Mouse (Mus musculus): Measurements from ENCODE around the gene Katnal1. TPM values are rescaled to one million over a fixed set of nuclear protein-coding genes. Genes with fewer than 3 reads are reported as not detected.

The Katnal1 gene
- total RNA-seq (2021) = 10 to 100 TPM; 60.6 to 66.6 TPM

DNA sequence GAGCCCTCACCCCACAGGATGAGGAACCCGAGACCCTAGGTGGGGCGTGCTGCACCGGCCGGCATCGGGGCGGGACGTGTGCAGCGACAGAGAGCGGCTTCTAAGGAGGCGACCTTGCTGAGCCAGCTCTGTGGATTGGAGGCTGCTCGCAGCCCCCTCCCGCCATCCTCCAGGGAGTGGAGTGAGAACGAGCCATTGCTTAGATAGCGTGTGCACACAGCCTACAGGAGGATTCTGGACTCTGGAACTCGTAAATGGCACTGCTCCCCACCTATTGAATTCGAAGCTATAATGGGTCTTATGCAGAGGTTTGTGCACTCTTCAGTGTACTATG, at the start of gene Katnal1:
Gene Katnal1, minus strand, starts transcription at position 205 of the 334 bp plus-strand sequence.
- no peak for DNase-seq

DNA sequence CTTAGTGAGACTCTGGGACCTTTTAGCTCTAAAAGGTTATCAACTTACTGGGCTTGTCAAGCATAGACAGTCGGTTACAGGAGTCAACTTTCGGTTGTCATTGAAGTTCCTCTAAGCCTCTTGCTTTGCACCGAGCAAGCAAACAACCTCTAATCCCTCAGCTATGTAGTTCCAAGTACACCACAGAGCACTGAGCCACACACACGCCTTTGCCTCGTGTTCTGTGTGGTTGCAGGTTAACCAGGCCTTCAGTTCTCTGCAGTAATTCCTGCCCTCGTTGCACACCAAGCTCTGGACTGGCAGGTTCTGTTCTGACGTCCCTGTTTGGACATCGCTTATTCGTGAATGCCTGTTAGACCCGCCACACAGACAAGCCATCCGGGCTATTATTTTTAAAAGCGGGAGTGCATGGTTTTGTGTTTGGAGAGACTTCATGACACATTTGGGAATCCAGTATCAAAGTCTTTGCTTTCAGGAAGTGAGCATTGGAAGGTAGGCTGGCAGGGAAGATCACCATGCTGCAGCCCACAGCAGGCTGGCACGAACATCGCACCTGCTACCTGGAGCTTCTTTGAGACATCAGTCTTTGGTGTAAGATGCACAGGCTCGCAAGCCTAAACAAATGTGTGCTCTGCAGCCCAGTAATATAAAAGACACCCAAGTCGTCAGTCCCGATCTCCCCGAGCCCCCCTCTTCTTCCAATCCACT, 49.5 kb upstream of the Katnal1 start:
- no peak for DNase-seq

DNA sequence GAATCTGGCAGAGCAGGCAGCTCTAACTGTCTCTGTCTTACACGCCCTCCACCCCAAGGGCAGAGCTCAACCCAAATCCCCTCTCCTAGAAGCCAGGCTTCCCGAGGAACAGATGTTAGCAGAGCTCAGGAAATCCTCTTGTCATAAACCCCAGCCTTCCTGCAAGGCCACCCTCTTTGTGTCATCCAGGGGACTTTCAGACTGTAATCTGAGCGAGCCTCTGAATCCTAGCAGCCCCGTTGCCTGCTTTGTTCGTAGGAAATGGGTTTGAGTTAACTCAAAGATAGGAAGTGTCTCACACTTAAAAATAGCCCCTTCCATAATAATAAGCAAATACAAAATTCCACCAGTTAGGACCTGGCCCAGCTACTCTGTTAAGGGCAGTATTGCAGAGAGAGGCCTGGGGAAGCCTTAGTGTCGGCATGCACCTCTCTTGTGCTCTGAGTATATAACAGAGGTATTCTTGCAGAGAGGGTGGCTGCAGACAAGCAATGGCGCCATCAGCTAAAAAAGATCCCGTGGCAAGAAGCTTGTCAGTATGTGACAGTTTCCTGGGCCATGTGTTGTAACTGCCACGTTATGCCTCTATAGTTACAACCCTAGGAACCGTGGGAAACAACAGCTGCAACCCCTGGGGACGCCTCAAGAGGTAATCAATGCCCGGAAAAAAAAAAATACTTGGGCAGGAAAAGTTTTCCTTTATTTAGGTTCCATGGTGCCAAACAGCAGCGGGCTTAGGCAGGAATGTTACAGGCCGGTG, 48.8 kb upstream of the Katnal1 start:
- DNase-seq = no peak

DNA sequence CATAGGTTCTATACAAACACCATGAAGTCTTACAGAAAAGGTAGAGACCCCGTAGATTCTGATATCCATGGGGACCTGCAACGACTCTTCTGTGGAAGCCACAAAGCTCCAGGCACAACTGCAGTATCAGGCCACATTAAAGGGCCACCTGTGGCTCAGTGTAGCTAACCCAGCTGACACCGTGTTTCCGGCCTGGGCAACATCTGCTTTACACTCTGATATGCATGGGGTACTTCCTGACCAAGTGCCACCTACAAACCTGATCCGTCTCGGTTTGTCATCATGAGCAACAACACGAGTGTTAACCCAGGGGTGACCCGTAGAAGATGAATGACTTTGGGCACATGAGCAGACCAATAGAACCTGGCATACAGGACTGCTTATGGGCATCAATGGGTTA, 47.8 kb upstream of the Katnal1 start:
- no peak for DNase-seq

DNA sequence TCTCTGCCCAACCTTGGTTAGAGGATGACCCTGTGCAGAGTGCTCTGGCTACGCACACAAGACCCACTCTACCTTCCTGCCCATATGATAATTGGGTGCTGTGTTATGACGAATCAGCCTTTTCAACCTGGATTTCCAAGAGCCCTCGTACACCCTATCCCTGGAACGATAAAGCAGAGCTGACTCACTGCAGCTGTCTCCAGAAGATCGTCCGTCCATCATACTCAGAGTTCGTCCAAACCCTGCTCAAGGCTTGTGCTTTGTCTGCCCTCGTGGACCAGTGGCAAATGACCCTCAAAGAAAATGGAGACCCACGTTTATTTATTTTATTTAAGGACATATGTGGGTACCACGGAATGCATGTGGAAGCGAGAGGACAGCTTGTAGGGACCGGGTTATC, 45.9 kb upstream of the Katnal1 start:
- no peak for DNase-seq

DNA sequence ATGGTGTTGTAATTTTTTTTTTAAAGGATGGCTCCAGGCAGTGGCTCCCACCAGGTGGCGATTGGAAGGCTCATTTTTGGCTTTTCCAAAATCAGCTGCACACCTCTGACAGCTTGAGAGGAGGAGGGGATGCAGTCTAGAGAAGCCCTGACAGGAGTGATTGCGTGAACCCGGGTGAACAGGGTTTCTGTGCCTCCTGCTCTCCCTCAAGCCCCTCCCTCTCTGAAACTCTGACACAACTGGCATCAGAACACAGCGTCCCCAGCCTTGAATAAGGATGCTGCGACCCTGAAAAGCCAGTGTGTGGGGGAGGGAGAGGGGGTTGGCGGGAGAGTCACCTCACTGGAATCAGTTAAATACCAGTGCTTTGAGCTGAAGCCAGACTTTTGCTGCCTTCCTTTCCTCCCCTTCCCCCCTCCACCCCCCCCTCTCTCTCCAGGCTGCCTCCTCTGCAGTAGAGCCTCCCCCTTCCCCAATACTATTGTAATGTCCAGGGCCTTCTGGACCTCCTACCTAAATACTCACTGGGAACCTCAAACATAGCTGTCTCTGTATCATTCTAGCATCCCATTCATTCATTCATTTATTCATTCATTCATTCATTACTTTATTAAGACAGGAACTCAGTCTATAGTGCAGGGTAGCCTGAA, 44.0 kb upstream of the Katnal1 start:
- DNase-seq = peak in 1 of 2 experiments; percentile 22

DNA sequence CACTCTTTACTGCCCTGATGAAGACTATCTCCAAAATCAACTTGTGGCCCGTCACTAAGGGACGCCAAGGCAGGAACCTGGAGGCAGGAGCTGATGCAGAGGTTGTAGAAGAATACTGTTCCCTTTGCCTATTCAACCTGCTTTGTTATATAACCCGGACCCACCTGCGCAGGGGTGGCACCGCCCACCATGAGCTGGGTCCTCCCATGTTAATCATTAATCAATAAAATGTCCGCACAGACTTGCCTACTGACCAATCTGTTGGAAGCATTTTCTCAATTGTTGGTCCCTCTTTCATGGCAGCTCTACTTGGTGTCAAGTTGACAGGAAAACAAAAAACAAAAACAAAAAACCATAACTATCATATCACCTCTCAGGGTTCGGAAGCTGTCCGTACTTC, 43.0 kb upstream of the Katnal1 start:
- DNase-seq = no peak

DNA sequence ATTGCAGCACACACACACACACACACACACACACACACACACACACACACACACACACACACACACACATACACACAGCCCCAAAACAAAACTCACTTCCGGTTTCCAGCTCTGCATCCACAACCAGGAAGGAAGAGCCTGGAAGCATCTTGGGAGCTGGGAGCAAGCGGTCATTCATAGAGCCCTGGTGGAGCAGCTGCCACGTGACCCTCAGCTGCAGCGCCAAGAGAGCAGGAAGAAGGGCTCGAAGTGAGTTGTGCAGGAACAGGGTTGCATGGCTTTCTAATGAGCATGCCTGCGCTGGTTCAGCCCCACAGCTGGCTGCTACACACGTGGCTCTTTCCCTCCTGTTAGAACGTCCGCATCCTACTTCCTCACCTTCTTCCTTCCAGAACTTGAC, 40.5 kb upstream of the Katnal1 start:
- no peak for DNase-seq

DNA sequence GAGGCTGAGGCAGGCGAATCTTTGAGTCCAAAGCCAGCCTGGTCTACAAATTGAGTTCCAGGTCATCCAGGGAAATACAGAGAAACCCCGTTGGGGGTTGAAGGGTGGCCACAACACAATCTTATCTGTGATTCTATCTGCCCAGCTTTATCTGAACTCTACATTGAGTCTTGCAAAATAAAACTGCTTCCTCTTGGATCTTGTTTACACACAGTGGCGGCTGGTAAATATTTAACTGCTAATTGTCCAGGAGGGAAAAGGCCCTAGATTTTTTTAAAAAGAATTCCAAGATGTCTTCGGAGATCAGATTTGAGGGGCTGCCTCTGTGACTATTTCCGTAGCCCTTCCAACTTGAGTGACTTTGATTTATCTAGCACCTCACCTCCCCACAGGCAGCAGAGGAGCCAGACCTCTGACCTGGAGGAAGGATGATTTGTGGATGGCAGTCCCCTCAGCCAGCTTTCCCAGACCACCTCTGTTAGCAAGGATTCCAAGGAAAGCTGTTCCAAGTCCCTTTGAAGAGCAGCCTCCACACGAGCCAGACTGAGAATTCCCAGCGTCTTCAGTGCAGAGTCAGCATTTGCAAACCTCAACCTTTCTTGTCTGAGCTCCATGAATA, 39.9 kb upstream of the Katnal1 start:
- no peak for DNase-seq

DNA sequence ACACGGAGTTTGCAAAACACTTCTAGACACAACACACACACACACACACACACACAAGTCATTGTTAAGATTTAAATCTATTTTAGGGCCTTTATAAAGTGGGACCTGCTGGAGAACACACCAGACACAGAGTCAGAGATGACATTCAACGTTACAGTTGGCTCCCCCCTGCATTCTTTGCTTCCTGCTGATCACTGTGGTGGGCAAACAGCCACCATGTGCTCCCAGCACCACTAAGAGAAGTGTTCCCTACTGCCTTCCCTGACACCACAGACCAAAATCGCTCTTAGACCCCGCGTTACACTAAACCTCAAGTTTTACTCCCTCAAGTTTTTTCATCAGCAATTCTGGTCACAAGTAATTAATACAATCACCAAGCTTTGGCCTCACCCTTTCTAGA, 39.1 kb upstream of the Katnal1 start:
- DNase-seq = no peak

DNA sequence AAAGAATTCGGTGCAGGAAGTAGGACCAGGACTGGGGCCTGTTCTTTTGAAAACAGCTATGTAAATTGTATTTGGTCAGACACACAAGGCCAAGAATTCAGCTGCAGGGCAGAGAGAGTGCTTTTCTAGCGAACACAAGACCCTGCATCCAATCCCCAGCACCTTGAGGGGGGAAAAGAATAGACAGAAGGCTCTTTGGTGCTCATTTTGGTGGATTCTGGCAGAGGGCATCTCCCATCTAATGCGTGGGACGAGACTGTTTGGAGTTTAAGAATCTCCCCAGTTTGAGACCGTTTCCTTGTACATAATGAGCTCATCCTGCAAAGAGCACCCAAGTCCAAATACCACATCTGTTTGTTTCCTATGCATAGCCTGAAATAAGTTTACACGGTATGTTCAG, 37.3 kb upstream of the Katnal1 start:
- DNase-seq = no peak

DNA sequence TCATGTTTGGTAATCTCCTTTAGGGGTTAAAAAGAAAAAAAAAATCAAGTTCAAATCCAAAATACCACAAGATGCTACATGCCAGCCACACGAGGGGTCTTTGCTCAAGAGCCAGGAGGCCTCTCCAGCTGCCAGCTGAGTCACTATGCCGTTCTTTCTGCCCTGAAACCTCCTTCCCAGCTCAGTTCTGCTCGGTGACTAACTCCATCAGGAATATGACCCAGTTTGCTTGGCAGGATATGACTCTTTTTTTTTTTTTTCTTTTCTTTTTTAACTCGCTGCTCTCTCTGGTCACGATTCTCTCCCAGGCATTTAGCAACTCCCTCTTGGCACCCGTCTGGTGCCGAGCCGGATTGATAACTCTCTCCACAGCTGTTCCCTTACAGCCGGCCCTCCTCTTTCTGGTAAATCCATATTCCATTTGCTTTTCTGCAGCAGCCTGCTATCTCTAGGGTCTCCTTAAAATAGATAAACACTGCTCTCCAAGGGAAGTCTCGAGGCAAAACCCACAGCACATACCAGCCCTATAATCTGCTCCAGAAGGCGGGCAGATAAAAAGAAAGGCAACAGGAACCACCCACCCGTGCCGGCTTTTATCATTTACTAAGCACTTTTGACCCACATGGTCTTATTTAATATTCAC, 36.7 kb upstream of the Katnal1 start:
- DNase-seq = peak; percentile 69 to 77

DNA sequence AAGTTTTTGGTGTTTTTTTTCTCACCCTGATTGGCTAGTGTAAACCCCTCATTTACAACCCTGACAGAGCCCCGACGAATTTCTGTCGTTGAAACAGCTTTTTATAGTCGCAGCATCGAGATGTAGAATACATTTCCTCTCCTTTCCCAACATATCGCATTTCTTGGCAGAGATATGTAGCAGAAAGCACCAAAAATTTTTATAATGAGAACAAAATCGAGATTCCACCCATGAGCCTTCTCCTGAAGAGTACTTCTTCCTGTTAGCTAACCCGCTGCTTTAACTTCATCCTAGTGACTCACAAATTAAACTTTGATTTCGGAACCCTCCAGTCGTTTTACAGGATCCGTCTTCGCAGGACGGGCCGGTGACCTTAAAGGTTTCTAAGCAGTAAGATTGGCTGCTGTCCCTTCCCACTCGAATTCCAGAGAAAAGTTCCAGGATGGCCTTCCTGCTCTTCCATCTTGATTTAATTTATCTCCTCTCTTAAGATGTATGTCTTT, 36.0 kb upstream of the Katnal1 start:
- peak in 1 of 2 experiments; percentile 7 for DNase-seq

DNA sequence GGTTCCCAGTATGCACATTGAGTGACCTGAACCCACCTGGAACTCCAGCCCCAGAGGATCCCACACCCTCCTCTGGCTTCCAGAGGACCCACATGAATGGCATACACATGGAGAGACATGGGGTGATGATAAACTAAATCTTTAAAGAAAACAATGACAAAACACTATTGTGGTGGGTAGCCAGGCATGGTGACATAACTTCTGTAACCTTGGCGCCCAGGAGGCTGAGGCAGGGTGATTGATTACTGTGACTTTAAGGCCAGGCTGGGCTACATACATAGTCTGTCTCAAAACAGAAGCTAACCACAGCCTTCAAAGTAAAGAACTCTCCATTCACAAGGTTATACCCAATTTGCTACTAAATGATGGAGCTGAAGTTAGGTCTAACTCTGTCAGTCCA, 35.1 kb upstream of the Katnal1 start:
- no peak for DNase-seq

DNA sequence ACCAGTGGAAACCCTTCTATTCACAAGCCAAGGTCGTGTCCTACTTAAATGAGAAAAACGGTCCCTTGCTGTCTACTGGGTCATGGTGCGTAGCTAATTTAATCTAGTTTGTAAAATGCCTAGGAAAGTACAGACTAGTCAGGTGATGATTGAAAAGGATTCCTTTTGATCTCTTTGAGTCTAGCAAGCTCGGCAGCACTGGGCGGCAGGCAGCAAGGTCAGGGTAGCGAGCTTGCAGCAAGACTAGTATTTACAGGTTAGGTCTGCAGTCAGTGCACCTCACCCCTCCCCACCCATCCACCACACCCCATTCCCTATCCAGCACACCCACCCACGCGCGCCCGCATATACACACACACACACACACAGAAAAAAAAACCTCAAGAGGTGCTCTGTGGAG, 31.1 kb upstream of the Katnal1 start:
- DNase-seq = no peak

DNA sequence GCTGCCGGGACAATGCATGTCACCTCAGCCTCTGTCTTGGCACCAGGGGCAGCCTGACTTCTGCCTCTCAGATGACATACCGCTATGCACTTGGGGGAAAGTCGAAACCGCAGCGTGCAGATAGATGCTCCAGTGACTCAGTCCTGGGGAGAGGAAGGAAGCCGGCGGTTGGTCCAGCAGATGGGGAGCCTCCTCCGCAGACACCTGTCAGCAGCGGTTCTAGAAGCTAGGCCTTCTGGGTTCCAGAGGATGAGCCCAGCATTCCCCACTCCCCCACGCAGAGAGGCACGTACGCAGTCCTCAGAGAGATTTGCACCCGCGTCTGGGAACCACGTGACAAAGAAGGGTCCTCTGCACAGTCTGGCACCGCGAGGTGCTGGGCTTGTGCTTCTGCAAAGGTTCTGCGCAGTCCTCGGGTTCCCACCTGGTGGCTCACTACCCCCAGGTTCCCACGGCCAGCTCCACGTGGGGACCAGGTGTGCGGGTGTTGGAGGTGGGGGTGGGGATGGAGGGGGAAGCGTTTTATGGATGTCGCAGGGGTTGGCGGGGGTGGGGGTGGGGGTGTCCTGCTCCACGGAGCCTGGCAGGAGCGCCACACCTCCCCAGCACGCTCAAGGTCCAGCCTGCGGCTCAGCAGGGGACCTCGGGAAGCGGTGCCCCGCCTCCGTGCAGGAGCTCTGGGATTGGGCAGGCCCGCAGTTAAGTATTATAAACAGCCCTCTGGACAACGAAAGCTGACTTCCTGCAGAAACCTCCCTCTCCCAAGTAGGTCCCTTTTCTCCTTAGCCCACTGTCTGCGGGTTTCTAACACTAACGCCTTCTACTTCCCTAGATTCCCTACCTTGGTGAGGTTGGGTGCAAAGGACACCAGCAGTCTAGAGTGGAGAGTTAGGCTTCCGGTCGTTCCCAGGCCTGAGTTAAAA, 30.2 kb upstream of the Katnal1 start:
- DNase-seq = peak; percentile 73 to 77

DNA sequence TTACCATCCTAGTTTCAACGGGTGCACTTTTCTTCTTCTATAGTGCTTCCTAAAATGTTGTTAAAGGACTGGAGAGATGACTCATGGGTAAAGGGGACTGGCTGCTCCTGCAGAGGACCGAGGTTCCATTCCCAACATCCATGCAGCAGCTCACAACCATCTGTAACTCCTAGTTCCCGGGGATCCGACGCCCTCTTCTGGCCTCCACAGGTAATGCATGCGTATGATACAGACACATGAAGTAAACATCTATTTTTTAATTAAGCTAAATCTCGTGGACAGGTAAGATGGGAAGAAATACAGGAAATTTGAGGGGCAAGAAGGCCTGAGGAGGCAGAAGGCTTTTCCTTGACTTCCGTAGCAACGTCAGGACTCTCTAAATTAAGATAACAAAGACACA, 29.2 kb upstream of the Katnal1 start:
- DNase-seq = no peak

DNA sequence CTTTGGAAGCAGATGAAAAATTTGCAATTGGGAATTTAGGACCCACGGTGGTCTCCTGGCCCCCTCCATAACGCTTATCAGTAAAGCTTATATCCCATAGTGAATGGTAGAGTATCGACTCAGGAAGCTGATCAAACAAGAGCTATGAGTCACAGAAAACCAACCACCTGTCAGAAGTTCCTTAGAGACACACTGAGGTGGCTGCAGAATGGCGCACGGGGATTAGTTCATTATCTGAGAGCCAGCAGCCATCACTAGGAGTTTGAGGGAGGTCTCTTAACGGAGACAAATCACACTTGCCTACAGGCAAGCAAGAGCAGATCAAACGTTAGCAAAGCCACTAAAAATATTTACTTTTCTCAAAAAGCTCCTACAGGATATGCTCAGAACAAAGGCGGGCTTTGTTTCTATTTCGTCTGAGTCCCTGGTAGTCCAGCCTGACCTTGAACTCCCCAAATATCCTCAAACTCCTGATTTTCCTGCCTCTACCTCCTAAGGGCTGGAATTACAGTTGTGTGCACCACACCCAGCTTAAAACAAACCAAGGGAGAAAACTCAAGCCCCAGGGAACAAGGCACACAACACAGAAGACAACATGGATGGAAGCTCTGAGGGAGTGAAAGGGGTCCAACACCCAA, 27.9 kb upstream of the Katnal1 start:
- no peak for DNase-seq

DNA sequence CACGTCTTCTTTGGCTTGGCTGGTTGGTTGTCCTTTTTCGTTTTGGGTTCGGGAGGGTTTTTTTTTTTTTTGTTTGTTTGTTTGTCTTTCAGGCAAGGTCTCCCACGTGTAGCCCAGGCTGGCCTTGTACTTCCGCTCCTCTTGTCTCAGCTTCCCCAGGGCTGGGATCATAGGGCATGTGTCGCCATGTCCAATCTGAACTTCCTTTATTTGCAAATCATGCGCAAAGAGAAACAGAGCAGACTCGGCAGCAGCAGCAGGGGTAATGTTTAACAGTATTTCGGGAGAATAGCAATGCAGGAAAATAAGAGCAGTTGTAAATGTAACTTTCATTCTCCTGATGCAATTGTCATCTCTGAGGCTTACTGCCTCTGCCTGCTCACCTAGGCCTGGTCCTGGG, 27.0 kb upstream of the Katnal1 start:
- DNase-seq = no peak

DNA sequence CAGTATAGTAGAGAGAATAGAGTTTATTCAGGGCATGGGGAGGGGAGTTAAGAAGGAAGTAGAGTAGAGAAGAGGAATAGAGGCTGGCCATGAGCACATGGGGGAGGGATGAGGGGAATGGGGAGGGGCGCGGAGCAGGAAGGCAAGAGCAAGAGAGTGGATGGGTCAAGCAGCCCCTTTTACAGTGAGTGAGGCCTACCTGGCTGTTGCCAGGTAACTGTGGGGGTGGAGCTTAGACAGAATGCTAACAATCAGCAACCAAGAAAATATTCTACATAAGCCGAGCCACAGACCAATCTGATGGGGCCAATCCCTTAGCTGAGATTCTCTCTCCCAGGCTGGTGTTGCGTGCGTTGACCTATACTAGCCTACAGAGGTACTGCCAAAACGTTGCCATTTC, 26.5 kb upstream of the Katnal1 start:
- no peak for DNase-seq

All from layer of hippocampus, postnatal 36 days (tissue).